Mouse (Mus musculus): Measurements from ENCODE around the gene Abhd2. TPM values are rescaled to one million over a fixed set of nuclear protein-coding genes. Genes with fewer than 3 reads are reported as not detected.
A peak's percentile ranks its signal among the peaks of the same experiment; 100 is the strongest.
"Not testable (repeated sequence)": the region's sequence is repeated elsewhere in the genome, so short reads cannot be mapped to it uniquely, and the experiment has no call there.

The Abhd2 gene
- total RNA-seq, 4 experiments from 2014 or later, result 106 to 135 (median 117) TPM

DNA sequence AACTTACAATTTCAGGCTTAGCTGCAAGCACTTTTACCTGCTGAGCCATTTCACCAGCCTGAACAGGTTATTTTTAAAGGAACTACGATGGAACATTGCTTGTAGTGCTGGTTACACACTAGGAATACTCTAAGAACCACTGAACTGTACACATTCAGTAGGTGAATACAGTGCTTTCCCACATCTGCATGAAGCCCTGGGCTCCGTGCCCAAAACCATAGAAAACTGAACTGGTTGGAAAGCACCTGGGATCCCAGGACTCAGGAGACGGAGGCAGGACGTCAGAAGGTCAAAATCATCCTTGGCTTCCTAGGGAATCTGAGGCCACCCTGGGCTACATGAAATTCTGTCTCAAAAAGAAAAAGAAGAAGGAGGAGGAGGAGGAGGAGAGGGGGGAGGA lies 6.8 kb upstream of the Abhd2 start:
- no peak for DNase-seq (ENCODE audit: low spot score in 2 of 2)

DNA sequence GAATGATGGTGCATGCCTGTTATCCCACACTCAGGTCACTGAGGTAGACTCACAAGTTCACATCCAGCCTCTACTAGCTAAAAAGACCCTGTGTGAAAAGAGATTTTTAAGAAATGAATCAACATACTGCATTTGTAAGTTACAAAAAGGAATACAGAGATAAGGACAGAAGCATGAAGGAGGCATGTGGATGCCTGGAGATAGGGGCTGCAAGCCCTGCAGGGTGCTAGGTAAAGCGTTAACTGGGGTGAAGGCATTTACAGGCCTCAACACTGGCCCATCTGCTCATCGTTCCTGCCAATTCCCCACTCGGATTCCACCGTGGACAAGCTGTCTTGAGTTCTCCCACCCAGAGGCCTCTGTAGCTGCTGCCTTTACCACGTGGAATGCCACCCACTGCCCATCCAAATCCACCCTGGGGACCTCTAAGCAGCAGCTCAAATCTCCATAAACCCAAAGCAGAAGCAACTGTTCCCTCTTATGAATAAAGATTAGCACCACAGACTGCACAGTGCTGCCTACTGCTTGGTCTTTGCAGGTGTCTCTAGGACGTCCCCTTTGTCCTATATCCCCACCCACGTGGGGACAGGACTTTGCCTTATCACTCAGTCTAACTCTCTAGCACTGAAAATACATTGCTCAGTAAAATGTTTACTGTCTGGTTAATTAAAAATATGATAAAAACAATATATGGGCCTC lies 5.2 kb upstream of the Abhd2 start:
- no peak for DNase-seq (ENCODE audit: low spot score in 2 of 2)

DNA sequence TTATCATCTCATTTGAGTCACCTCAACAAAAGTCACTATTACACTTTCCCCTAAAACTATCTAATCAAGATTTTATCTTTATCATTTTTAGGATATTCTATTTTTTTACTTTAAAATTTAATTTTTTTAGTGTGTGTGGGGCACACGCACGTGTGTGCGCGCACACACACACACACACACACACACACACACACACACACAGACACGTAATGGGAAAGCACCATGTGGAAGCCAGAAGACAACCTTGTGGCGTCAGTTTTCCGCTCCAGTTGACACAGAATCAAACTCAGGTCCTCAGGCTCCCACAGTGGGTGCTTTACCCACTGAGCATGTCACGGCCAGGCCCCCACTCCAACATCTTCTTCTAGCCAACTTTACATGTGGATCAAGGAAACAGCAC lies 4.1 kb upstream of the Abhd2 start:
- DNase-seq (ENCODE audit: low spot score in 2 of 2), result no peak

DNA sequence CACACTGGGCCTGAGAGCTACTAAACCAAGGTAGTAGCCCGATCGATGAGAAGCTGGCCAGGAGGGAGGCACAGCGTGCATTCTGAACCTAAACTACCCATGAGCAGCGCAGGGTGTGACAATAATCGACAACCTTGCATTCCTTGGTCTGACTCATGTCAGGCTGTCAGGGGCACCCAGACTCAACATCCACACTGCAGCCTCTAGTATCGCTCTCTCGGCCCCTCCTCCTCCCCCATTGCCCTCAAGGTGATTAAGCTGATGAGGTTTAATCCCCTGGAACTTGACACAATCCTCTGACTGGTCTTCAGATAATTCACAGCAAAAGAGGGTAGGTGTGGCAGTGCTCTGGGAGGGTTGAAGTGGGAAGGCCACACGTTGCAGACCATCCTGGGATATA lies 3.6 kb upstream of the Abhd2 start:
- DNase-seq (ENCODE audit: low spot score in 2 of 2), result no peak

DNA sequence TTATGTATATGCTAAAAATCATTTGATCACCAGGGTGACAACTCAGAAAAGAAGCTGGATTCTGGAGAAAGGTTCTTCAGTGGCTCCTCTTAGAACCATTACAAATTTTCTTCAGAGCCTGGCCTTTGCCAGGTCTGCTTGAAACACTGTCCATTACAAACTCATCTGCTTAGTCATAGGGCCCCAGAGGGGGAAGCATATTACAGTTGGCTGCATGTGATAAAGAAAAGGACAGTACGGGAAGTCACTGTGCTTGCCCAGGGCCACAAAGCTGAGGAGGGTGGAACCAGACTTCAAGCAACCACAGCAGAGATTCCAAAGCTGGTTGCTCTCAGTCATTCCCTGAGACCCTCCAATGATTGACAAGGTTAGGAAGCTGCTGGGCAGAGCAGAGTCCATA lies 3.1 kb upstream of the Abhd2 start:
- no peak for DNase-seq (ENCODE audit: low spot score in 2 of 2)

DNA sequence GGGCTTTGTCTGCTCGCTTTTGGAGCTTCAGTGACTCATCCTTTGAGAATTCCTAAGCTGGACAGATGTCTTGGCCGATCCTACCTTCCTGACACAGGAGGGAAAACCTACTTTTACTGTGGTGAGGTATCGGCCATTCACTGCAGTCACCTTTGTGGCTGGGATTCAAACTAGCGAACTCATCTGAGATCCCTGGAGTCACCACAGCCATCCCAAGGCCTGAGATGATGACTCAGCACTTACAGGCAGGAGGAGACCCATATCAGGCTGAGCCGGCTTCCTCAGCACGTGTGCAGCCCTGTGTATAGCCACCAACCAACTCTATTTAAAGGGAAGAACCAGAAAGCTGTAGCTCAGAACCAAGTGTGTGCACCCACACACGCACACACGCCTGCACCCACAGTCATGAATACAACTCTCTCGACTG lies 2.0 kb upstream of the Abhd2 start:
- peak in 1 of 2 experiments; percentile 91 for DNase-seq (ENCODE audit: low spot score in 2 of 2)

DNA sequence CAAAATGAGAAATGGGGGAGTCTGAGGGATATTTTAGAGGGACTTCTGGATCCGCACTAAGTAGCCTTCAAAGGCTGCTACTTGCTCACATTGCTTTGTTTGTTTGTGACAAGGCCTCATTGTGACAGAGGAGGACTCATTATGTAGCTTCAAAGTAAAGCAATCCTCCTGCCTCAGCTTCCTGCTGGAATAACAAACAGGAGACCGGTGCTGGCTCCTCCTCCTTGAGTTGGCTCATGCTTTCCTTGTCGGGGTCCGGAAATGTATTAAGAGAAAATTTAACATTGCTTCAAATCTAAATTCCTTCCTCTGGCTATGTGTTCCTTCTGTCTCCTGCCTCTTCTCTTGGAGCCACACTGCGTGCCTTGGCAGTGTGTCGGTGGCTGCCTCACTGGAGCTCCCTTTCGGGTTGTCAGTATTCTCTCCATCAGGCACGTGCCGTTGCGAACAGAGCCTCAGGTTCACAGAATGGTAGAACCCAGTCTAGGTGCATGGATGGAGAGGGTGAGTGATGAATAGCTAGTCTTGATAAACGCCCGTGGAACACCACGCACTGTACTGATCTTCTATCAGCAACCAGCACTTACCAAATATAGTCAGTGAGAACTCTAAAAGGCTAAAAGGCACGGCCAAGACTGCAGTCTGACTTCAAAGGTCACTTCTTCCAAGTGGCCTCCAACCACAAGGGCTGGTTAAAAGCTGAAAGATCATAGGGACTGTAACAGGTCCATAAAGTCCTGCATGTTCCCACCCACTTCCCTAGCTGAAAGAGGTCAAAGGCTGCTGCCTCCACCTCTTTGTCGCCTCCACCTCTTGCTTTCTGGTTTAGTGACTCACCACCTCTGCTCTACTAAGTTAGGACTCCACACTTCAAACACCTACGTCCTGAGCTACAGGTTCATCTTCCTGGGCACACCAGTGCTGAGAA lies 874 bp upstream of the Abhd2 start:
- no peak for DNase-seq (ENCODE audit: low spot score in 2 of 2)

DNA sequence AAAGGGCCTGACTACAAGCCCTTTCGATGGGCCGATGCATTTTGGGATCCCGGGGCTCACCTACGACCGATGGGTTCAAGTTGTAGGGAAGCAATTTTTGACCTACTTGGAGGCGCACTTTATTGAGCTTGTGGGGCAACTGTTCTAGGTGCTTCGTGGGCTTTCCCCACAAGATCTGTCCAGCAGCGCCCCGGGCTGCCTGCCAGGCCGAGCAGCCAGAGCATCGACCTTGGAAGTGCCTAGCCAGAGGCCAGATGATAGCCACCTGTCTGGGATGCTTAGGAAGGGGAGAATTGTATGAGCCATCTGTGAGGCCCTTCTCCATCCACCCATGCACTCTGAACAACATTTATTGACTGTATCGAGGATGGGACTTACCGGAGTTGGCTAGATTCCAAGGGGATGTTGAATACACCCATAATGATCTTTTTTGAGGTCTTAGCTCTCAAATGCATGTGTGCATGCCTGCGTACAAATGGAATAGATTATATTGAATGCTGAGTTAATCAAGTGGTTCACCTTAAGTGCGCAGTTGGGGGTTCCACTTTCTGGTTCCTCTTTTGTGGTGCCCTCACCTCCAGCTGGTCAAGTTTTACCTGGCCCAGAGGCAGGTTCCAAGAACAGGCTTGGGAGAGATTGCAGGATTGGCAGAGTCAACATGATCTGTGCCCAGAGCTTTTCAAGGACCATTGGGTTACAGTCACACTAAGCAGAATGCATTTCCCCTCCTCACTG lies 906 bp downstream of the Abhd2 start:
- no peak for DNase-seq (ENCODE audit: low spot score in 2 of 2)

DNA sequence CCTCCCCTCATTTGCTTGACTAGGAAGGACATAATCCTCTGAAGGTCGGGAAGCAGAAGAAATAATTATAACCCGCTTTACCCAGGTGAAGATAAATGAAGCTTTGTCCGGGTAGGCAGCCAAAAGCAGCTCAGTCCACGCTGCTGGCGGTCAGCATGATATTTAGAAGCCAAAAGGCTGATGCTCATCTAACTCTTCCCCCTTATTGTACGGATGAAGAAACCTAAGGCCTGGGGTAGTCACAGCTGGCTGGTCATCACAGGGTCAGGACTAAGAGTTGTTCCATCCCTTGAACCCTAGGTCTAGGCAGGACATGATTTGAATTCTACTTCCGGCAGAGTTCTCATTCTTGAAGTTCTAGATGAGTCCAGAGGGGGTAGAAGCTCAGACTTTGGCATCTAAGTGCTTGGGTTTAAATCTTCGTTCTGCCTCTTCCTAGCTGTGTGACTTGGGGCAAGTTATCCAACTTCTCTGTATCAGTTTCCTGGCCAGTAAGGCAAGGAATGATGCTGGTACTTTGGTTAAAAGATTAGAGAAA lies 1.5 kb downstream of the Abhd2 start:
- no peak for DNase-seq (ENCODE audit: low spot score in 2 of 2)

DNA sequence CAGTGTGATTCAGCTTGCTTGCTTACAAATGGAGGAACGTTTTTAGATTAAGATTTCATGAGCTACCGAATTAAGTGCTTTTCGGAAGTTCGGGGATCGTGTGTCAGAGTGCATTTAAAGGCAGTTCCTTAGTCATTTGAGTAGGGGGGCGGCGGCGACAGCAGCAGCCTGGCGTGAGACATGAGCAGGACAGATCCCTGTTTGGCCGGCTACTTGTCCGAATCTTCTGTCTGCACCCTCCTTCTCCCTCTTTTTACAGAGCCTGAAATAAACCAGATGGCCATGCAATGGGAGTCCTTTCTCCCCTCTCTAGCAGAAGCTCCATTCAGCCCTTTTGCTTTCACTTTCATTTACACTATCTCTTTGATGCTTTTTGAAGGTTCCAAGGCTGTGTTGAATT lies 2.3 kb downstream of the Abhd2 start:
- no peak for DNase-seq (ENCODE audit: low spot score in 2 of 2)

DNA sequence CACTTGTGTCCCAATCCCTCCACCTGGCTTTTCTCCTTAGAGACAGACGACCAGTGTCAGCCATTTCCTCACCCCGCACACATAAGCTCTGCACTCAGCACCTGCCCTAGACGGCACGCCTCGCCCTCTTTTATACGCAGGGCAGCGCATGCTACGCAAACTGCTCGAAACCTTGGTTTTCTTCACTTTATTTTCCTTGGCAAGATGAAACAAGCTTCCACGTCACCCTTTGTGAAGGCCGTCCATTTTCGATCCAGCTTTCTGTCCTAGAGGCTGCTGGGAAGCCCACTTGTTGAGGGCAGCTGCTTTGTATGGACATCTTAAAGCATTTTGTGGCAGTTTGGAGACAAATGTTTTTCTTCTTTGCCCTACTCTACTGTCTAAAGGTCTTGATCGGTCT lies 5.4 kb downstream of the Abhd2 start:
- DNase-seq (ENCODE audit: low spot score in 2 of 2), result no peak

DNA sequence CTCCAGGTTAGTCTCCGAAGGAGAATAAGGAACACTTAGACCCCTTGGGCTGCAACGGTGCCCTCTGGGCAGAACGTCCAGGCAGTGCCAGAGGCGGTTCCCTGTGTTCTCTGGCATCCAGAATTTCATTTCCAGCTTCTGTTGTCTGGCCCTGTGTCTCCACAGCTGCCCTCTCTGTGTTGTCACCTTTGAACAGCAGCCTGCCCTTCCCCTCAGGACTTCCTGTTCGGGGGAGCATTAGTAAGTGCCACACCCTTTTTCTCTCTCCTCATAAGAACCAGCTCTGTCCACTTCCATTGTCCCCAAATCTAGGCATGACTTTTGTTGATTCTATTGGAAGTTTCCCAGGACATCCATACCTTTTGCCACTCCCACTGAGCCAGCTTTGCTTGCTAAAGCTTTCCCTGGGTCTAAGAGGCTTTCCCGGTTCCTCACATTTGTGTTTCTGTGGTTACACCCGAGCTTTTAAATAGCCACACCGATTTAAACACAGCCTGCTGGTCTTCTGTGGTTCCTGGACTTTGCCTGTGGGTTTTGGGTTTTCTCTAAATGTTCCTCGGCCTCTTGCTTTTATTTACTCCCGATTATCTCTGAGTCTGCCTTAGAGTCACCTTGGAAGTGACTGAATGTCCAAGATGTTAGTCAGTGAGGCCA lies 6.5 kb downstream of the Abhd2 start:
- no peak for DNase-seq (ENCODE audit: low spot score in 2 of 2)

DNA sequence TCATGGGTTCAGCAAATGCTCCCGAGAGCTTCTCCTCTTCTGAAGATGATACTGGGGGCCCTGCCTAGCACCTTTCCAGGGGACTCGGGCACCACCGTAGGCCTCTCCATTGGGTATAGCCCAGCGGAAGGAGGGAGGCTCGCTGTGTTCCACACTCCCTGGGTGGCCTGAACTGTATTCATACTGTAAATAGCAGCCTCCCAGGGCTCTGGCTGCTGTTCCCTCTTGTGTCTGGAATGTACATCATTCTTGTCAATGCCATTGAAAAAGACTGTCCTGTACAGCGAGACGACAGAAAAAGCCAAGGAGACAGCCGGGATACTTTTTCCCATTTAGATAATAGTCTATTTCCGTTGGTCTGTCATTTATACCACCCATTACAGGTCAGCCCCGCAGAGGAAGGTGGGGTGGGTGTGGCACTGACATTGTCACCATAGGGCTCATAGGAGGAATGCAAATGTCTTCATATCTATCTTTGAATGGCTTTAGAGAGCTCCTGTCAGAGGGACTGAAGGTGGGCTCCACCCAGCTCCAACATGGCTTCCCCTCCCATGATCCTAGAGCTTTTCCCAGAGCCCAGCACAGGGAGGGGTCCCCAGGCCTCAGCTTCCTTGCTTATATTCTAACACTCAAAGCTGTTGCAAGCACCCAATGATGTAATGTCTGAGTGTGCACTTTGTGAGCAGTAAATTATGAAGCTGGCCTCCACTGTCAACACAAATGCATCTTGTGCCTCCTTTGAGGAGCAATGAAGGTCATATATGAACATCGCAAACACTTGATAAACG lies 10.1 kb downstream of the Abhd2 start:
- no peak for DNase-seq (ENCODE audit: low spot score in 2 of 2)

DNA sequence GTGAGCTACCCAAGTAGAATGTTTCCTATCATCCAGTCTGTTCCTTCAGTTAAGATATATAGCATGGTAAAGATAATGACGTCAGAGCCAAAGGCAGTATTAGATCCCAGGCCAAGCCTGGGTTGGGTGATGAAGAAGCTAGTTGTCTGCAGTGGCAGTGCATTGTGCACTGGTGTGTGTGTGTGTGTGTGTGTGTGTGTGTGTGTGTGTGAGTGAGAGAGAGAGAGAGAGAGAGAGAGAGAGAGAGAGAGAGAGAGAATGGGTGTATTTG lies 10.6 kb downstream of the Abhd2 start:
- not testable (repeated sequence) for DNase-seq (ENCODE audit: low spot score in 2 of 2)

DNA sequence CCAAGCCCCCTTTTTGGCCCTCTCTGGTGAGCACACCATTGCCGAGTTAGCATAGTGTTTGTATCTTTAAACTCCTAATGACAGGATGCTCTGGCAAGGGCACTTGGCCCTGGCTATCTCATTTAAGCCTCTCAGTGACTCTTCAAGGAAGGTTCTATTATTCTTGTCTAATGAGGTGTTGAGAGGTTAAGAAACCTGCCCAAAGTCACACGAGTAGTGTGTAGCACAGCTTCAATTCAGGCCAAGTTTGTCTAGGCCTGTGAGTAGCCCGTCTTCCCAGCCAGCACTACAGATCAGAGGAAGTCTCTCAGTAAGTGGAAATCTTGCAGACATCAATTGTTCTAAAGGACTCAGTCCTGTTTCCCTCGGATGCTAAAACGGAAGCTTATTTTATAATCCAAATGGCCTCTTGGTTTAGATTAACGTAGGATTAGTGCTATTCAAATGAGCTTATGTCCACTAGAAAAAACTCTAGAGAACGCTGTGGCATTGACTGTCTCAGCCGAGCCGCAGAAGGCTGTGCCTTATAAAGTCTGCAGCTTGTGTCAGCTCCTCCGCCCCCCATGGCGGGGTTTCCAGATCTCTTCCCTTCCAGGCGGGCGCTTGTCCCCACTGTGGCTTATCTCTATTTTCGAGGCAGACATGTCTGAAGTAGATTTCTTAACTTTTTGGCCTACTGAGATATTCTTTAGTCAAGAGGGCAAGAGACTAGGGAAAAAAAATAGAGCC lies 11.3 kb downstream of the Abhd2 start:
- DNase-seq (ENCODE audit: low spot score in 2 of 2), result no peak

DNA sequence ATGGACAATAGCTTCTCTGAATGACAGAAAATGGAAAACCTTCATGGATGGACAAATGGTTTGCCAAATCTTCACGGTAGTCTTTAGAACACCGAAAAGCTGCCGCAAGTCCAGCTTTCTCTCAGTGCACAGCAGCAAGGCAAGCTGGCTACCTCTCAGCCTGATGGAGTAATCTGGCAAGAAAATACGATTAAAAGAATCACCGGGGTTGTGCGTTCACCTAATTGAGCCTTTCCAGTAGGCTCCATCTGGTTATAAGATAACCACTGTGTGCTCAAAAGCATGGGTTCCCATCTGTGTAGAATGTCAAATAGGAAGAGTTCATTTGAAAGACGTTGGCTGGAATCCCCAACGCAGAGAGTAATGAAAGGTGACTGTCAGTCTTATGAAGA lies 11.9 kb downstream of the Abhd2 start:
- DNase-seq (ENCODE audit: low spot score in 2 of 2), result no peak

DNA sequence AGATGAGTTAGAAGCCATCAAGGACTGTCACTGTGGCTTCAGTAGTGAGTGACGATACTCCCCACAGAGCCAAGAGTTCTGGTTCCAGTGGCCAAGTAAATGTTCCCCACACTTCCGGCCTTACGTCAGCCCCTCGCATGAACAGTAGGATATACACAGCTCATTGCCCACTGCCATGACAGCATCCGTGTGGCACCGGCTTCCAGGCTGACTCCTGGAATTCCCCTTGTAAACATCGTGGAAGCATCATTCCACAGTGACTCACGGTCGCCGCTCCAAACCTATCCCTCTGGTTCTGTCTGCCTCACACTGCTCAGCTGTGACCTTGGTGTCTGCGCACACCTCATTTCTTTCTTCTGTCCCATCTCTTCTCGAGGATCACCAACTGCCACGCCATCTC lies 12.4 kb downstream of the Abhd2 start:
- DNase-seq (ENCODE audit: low spot score in 2 of 2), result no peak

DNA sequence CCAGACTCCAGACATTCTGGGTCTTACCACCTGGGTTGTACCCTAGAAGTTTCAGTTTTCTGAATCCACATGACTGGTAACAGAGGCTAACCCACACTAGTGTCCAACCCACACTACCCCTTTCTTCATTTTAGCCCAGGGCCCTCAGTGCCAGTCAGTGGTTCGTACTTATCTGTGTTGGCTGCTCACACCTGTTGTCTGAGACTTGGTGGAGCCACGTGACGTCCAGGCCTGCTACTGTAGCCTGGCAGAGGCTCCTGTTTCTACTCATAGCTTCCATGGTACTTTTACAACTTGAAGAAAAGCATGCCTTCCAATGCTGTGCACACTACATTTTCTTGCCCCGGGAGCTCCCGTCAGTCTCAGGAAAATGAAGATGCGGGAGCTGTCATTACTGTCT lies 14.2 kb downstream of the Abhd2 start:
- no peak for DNase-seq (ENCODE audit: low spot score in 2 of 2)

DNA sequence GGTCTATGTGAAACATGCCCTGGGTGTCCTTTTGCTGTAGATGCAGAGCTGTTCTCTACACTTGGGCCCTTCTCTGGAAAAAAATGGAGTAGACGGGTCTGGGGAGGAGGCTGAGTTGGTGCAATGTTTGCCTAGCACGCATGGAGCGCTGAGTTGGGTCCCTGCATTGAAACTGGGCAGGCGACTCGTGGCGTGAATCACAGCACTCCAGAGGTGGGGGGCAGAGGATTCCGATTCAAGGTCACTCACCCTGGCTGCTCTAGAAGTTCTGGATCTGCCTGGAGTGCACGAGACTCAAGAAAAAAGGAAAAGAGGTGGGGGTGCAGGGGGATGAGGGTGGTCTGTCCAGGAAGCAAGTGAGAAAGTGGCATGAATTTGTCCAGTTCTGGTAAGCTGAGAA lies 14.9 kb downstream of the Abhd2 start:
- no peak for DNase-seq (ENCODE audit: low spot score in 2 of 2)

DNA sequence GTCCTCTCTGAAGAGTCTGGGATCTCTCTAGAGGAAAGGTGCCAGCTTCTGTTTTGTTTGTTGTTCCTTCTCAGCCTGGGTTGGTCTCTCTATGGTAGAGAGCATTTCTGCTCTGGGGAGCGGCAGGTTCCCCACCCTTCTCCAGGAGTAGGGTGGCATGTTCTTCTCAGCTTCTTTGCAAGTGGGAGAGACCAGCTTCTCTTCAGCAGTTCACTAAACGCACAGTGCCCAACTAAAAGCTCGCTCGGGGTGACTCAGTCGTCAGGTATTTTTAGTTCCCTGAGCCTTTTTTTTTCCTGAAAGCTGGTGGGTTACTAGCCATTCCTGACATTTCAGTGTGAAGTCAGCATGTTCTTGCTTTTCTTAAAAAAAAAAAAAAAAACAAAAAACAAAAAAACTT lies 15.4 kb downstream of the Abhd2 start:
- DNase-seq (ENCODE audit: low spot score in 2 of 2), result no peak

All from left cerebral cortex, adult 8-10 months (tissue).